Mouse (Mus musculus): Measurements from ENCODE around the gene Olfr71. TPM values are rescaled to one million over a fixed set of nuclear protein-coding genes. Genes with fewer than 3 reads are reported as not detected.

The Olfr71 gene
- polyA plus RNA-seq, 2 experiments = not detected

DNA sequence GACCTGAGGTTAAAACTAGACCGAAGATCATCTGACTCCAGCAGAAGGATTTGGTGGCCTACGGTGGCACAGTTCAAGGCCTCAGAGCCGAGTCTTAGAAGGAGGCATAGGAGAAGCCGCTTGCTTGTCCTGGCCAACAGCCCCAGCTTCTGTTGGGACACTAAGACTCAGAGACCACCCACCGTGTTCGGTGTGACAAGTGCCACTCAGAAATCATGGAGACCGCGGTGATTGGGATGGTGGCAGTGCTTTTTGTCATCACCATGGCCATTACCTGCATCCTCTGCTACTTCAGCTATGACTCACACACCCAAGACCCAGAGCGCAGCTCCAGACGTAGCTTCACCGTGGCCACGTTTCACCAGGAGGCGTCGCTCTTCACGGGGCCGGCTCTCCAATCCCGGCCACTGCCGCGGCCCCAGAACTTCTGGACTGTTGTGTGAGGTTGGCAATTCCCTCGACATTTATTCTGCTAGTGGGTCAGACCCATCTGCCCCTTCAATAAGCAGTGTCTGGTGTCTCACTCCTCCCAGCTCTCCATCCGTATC is 20.8 kb upstream of the Olfr71 start:
- DNase-seq (ENCODE audit: low read depth in 3 of 3, low spot score in 3 of 3) = no peak
- Histone ChIP-seq H3K9ac (replicated peaks) (no peak overlapping the region), H3K27ac (no peak overlapping the region), H3K4me3 (ENCODE audit: insufficient read depth in 1 of 2, low read depth in 2 of 2, low read length in 2 of 2) (no peak overlapping the region), H3K27me3 (ENCODE audit: control insufficient read depth, insufficient read depth, low read length) (no peaks in the 10 kb centered on the region), H3K36me3 (replicated peaks; ENCODE audit: control insufficient read depth, insufficient read depth, low read depth) (no peaks in the 10 kb centered on the region), H3K4me1 (replicated peaks; ENCODE audit: control insufficient read depth in 2 of 2, insufficient read depth in 2 of 2, low read length in 1 of 2) (peaks cover 6 to 37% of the 10 kb centered on the region in 2 experiments; a peak in 3 of 4 replicates), H3K9me3 (ENCODE audit: control insufficient read depth, low read length) (no peaks in the 10 kb centered on the region), H3K4me2 (ENCODE audit: low read depth) (no peak overlapping the region)
- TF ChIP-seq CTCF (IDR thresholded peaks at IDR 0.05; ENCODE audit: low read depth) (no peak; the same call in 1 of the 2 replicates), EP300 (IDR thresholded peaks at IDR 0.05; ENCODE audit: low read depth) (no peak)
- no peak for ATAC-seq (ENCODE audit: insufficient read depth)
- WGBS (ENCODE audit: insufficient replicate concordance) = 51% methylated on average over 21 of the region's 21 CpGs

DNA sequence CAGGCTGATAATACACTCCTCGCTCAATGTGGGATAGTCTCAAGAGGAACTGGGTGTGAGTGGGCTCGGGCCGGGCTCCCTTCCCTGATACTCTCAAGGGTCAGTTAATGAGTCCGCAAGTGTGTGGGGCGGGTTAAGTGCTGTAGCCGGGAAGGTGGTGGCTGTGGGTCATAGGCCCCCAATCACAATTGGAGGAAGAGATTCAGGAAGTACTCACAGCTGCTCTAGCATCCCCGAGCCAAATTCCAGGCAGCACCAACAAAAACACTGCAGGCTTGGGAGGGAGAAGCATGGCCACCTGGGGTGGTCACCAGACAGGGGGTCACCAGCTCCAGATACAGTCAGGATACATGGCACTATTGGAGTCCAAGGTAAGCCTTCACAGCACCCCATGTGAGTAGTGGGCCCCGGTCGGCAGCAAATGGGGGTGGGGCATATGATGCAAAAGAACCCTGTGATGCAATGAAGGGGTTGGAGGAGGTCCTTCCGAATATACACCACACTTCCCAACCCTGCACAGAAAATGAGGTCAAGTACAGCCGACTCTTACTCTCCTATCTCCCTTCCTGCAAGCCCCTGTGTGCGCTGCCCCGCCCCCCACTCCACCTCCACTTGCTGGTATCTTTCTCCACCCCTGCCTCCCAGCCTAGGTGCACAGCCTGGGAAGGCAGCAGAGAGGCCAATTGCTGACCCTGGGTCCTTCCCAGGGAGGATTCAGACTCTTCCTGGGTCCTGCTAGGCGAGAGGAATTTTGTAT is 19.9 kb upstream of the Olfr71 start, which contains the start of gene Spaar:
TSS of gene Spaar (plus strand) at position 241 of the 757 bp plus-strand sequence.
- no peak within 1 kb of the TSS for H3K4me3 ChIP-seq (ENCODE audit: insufficient read depth in 1 of 2, low read depth in 2 of 2, low read length in 2 of 2)
- H3K4me2 ChIP-seq (ENCODE audit: low read depth) = peak within 1 kb of the TSS; percentile 6; the same call in 1 of the 2 replicates
- TF ChIP-seq EP300 (IDR thresholded peaks at IDR 0.05; ENCODE audit: low read depth) = no peak
- no peak for TF ChIP-seq CTCF (IDR thresholded peaks at IDR 0.05; ENCODE audit: low read depth)
- no peak for DNase-seq (ENCODE audit: low read depth in 3 of 3, low spot score in 3 of 3)
- no peaks in the 10 kb centered on the region for H3K36me3 ChIP-seq (replicated peaks; ENCODE audit: control insufficient read depth, insufficient read depth, low read depth)
- H3K9me3 ChIP-seq (ENCODE audit: control insufficient read depth, low read length) = no peaks in the 10 kb centered on the region
- peaks cover 6 to 37% of the 10 kb centered on the region in 2 experiments; a peak in 3 of 4 replicates for H3K4me1 ChIP-seq (replicated peaks; ENCODE audit: control insufficient read depth in 2 of 2, insufficient read depth in 2 of 2, low read length in 1 of 2)
- H3K9ac ChIP-seq (replicated peaks) = no peak within 1 kb of the TSS
- WGBS (ENCODE audit: insufficient replicate concordance) = 21% methylated on average over 14 of the region's 14 CpGs
- ATAC-seq (ENCODE audit: insufficient read depth) = no peak
- H3K27ac ChIP-seq = no peak within 1 kb of the TSS
- no peaks in the 10 kb centered on the region for H3K27me3 ChIP-seq (ENCODE audit: control insufficient read depth, insufficient read depth, low read length)

DNA sequence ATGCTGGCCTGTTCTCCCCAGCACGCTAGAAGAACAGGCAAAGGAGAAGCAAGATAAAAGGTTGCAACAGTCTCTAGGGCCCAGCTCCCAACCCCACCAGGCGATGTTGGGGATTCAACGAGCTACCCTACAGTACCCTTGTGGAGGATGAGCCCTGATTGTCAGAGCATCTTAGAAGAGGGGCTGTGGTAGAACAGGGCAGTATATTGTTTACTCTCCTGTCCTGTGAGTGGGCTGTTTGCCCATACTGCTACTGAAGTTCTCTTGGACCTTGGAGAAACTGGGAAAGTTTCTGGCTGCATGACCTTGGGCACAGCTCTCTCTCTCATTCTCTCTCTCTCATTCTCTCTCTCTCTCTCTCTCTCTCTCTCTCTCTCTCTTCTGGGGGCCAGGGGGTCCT is 19.1 kb upstream of the Olfr71 start:
- DNase-seq (ENCODE audit: low read depth in 3 of 3, low spot score in 3 of 3) = no peak
- 19% methylated on average over 3 of the region's 3 CpGs for WGBS (ENCODE audit: insufficient replicate concordance)
- no peak overlapping the region for H3K27ac ChIP-seq

DNA sequence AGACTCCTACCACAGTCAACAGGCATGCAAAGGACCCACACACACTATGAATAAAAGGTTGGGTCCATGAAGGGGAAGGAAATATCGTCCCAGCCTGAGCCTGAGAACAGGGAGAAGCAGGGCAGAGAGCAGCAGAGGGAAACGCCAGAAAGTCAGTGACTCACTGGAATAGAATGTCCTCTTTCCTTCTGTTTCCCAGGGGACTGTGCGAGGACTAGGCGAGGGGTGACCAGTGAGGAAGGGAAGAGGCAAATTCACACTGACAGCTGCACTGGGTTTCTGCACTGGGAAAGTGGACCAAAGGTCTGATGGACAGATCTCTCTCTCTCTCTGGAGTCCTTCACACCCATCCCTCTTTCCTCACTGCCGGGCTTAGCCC is 18.5 kb upstream of the Olfr71 start:
- Histone ChIP-seq H3K36me3 (replicated peaks; ENCODE audit: control insufficient read depth, insufficient read depth, low read depth) (no peaks in the 10 kb centered on the region), H3K4me1 (replicated peaks; ENCODE audit: control insufficient read depth in 2 of 2, insufficient read depth in 2 of 2, low read length in 1 of 2) (peaks cover 6 to 37% of the 10 kb centered on the region in 2 experiments; a peak in 3 of 4 replicates), H3K4me2 (ENCODE audit: low read depth) (no peak overlapping the region), H3K9ac (replicated peaks) (no peak overlapping the region; the same call in 1 of the 2 replicates), H3K27me3 (ENCODE audit: control insufficient read depth, insufficient read depth, low read length) (no peaks in the 10 kb centered on the region), H3K27ac (no peak overlapping the region), H3K9me3 (ENCODE audit: control insufficient read depth, low read length) (no peaks in the 10 kb centered on the region), H3K4me3 (ENCODE audit: insufficient read depth in 1 of 2, low read depth in 2 of 2, low read length in 2 of 2) (no peak overlapping the region)
- WGBS (ENCODE audit: insufficient replicate concordance) = 22% methylated on average over 5 of the region's 5 CpGs
- ATAC-seq (ENCODE audit: insufficient read depth) = no peak
- DNase-seq (ENCODE audit: low read depth in 3 of 3, low spot score in 3 of 3) = no peak
- TF ChIP-seq CTCF (IDR thresholded peaks at IDR 0.05; ENCODE audit: low read depth) = no peak
- TF ChIP-seq EP300 (IDR thresholded peaks at IDR 0.05; ENCODE audit: low read depth) = no peak

More for the DNA sequence above, 19.1 kb upstream of the Olfr71 start:
- Histone ChIP-seq H3K27me3 (ENCODE audit: control insufficient read depth, insufficient read depth, low read length) (no peaks in the 10 kb centered on the region), H3K9me3 (ENCODE audit: control insufficient read depth, low read length) (no peaks in the 10 kb centered on the region), H3K4me3 (ENCODE audit: insufficient read depth in 1 of 2, low read depth in 2 of 2, low read length in 2 of 2) (no peak overlapping the region), H3K36me3 (replicated peaks; ENCODE audit: control insufficient read depth, insufficient read depth, low read depth) (no peaks in the 10 kb centered on the region), H3K9ac (replicated peaks) (no peak overlapping the region), H3K4me2 (ENCODE audit: low read depth) (no peak overlapping the region), H3K4me1 (replicated peaks; ENCODE audit: control insufficient read depth in 2 of 2, insufficient read depth in 2 of 2, low read length in 1 of 2) (peaks cover 6 to 37% of the 10 kb centered on the region in 2 experiments; a peak in 3 of 4 replicates)
- no peak for ATAC-seq (ENCODE audit: insufficient read depth)
- TF ChIP-seq EP300 (IDR thresholded peaks at IDR 0.05; ENCODE audit: low read depth) (no peak), CTCF (IDR thresholded peaks at IDR 0.05; ENCODE audit: low read depth) (no peak)
